Mouse (Mus musculus): Measurements from ENCODE around the gene Nhlrc1.

Gene Nhlrc1

GRCm38 (mm10) chr13:47014334-47015194 lies at the start of gene Nhlrc1:
TSS of gene Nhlrc1 (minus strand) at chr13:47014850.
- peak; percentile 81 for DNase-seq

GRCm38 (mm10) chr13:47063985-47064760 lies 49.5 kb upstream of the Nhlrc1 start:
- DNase-seq, result peak; percentile 45

- DNase-seq, result no peak
These were observed 48.1 kb upstream of the Nhlrc1 start for GRCm38 (mm10) chr13:47062756-47063155.

- DNase-seq, result no peak
These were observed 42.1 kb upstream of the Nhlrc1 start for GRCm38 (mm10) chr13:47056781-47057180.

- DNase-seq, result no peak
These were observed 41.5 kb upstream of the Nhlrc1 start for GRCm38 (mm10) chr13:47056126-47056525.

GRCm38 (mm10) chr13:47053971-47054370 lies 39.3 kb upstream of the Nhlrc1 start:
- no peak for DNase-seq

GRCm38 (mm10) chr13:47050009-47050408 lies 35.4 kb upstream of the Nhlrc1 start:
- DNase-seq, result no peak

- peak; percentile 28 for DNase-seq
These were observed 33.3 kb upstream of the Nhlrc1 start for GRCm38 (mm10) chr13:47047996-47048395.

GRCm38 (mm10) chr13:47044617-47044947 lies 29.9 kb upstream of the Nhlrc1 start, which contains the start of gene Tpmt:
TSS of gene Tpmt (minus strand) at chr13:47044737.
- peak; percentile 13 for DNase-seq

GRCm38 (mm10) chr13:47043833-47044616 lies 29.4 kb upstream of the Nhlrc1 start:
- DNase-seq, result peak; percentile 4

GRCm38 (mm10) chr13:47043030-47043680 lies 28.5 kb upstream of the Nhlrc1 start, which contains the start of gene Kdm1b:
TSS of gene Kdm1b (plus strand) at chr13:47043499.
- DNase-seq, result peak; percentile 99

GRCm38 (mm10) chr13:47042024-47042633 lies 27.5 kb upstream of the Nhlrc1 start:
- no peak for DNase-seq

GRCm38 (mm10) chr13:47040061-47040460 lies 25.4 kb upstream of the Nhlrc1 start:
- DNase-seq, result no peak

- DNase-seq, result no peak
These were observed 23.3 kb upstream of the Nhlrc1 start for GRCm38 (mm10) chr13:47037946-47038345.

GRCm38 (mm10) chr13:47033602-47034001 lies 19.0 kb upstream of the Nhlrc1 start:
- no peak for DNase-seq

GRCm38 (mm10) chr13:47030376-47031107 lies 15.9 kb upstream of the Nhlrc1 start:
- no peak for DNase-seq

GRCm38 (mm10) chr13:47020798-47021197 lies 6.1 kb upstream of the Nhlrc1 start:
- no peak for DNase-seq

GRCm38 (mm10) chr13:47019774-47020173 lies 5.1 kb upstream of the Nhlrc1 start:
- DNase-seq, result no peak

GRCm38 (mm10) chr13:47017259-47017658 lies 2.6 kb upstream of the Nhlrc1 start:
- DNase-seq, result peak; percentile 77

GRCm38 (mm10) chr13:47015195-47015501 lies 498 bp upstream of the Nhlrc1 start:
- peak; percentile 29 for DNase-seq

GRCm38 (mm10) chr13:47013740-47014139 lies 910 bp downstream of the Nhlrc1 start:
- DNase-seq, result no peak
